Mouse (Mus musculus): ENCODE results near the gene Lxn.

Lxn gene

GRCm38 (mm10) chr3:67463450-67464372, at the start of gene Lxn:
Gene Lxn (minus strand): TSS chr3:67463926.
- peak; percentile 41 to 43 for DNase-seq

- no peak for DNase-seq
These were observed 49.1 kb upstream of the Lxn start for GRCm38 (mm10) chr3:67512807-67513206.

- DNase-seq = no peak
These were observed 44.6 kb upstream of the Lxn start for GRCm38 (mm10) chr3:67508216-67508892.

- no peak for DNase-seq
These were observed 41.6 kb upstream of the Lxn start for GRCm38 (mm10) chr3:67505286-67505685.

GRCm38 (mm10) chr3:67503878-67504277, 40.2 kb upstream of the Lxn start:
- DNase-seq = no peak

- DNase-seq = no peak
These were observed 35.7 kb upstream of the Lxn start for GRCm38 (mm10) chr3:67499406-67499791.

- no peak for DNase-seq
These were observed 35.2 kb upstream of the Lxn start for GRCm38 (mm10) chr3:67498773-67499405.

GRCm38 (mm10) chr3:67497998-67498397, 34.3 kb upstream of the Lxn start:
- DNase-seq = no peak

- DNase-seq = no peak
These were observed 32.6 kb upstream of the Lxn start for GRCm38 (mm10) chr3:67496310-67496709.

- no peak for DNase-seq
These were observed 29.4 kb upstream of the Lxn start for GRCm38 (mm10) chr3:67493132-67493531.

- no peak for DNase-seq
These were observed 28.6 kb upstream of the Lxn start for GRCm38 (mm10) chr3:67492086-67492869.

- DNase-seq = no peak
These were observed 26.4 kb upstream of the Lxn start for GRCm38 (mm10) chr3:67490156-67490555.

GRCm38 (mm10) chr3:67485233-67485632, 21.5 kb upstream of the Lxn start:
- no peak for DNase-seq

- DNase-seq = no peak
These were observed 18.7 kb upstream of the Lxn start for GRCm38 (mm10) chr3:67482400-67482799.

- DNase-seq = no peak
These were observed 16.1 kb upstream of the Lxn start for GRCm38 (mm10) chr3:67479806-67480205.

- DNase-seq = no peak
These were observed 9.7 kb upstream of the Lxn start for GRCm38 (mm10) chr3:67473438-67473837.

GRCm38 (mm10) chr3:67471408-67472127, 7.8 kb upstream of the Lxn start:
- DNase-seq = no peak

- no peak for DNase-seq
These were observed 3.6 kb upstream of the Lxn start for GRCm38 (mm10) chr3:67467281-67467680.

- no peak for DNase-seq
These were observed 2.9 kb upstream of the Lxn start for GRCm38 (mm10) chr3:67466576-67466975.

- no peak for DNase-seq
These were observed 725 bp downstream of the Lxn start for GRCm38 (mm10) chr3:67463001-67463400.

GRCm38 (mm10) chr3:67462578-67462977, 1.1 kb downstream of the Lxn start:
- no peak for DNase-seq

GRCm38 (mm10) chr3:67462015-67462414, 1.7 kb downstream of the Lxn start:
- no peak for DNase-seq

Measured in thymus, adult 18-20 months (tissue).